Mouse (Mus musculus) thymus, adult 2 months (tissue): ENCODE data around the gene Pax8.

Source experiments
- CTCF ChIP-seq: fragments of 200-500 bp; IDR thresholded peaks from 2 replicates; pipeline ENCODE4 v1.5.1; 2012; ENCODE audit warnings: mild to moderate bottlenecking, control low read depth, low read length, moderate library complexity, borderline replicate concordance; ENCODE audit not compliant: control insufficient read depth, poor library complexity, insufficient read depth; ENCODE audit errors: extremely low read depth
- POLR2A ChIP-seq: fragments of 200-500 bp; IDR thresholded peaks from 2 replicates; pipeline ENCODE4 v1.6.1; 2012; ENCODE audit warnings: mild to moderate bottlenecking, low read length, control low read depth, moderate library complexity; ENCODE audit not compliant: control insufficient read depth, poor library complexity, insufficient read depth; ENCODE audit errors: extremely low read depth

- TF ChIP-seq POLR2A (no peak), CTCF (no peak)
Observed at GRCm38 (mm10) chr2:24474514-24475378, 653 bp downstream of the Pax8 start.
